Mouse (Mus musculus): Measurements from ENCODE around the gene Odam.

Odam gene

DNA sequence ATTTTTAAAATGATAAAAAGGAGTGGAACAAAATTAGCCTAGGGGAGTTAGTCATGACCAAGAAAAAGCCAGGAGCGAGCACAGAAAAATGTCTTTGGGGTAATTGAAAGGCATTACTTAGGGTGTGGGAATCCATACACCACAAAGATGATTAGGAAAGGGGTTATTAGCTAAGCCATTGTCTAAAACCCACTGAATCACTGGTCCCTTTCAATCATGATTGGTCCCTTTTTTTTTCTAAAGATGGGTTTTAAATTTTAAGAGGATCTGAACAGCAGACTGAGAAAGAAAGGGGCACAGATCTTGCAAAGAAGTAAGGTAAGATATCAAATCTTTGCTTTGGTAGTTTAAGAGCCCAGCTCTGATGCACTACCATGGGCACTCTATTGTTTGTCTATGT is at the start of gene Odam:
Gene Odam (plus strand): TSS at position 301 of the 400 bp plus-strand sequence.
- no peak for DNase-seq (ENCODE audit: low read depth, low spot score)

GRCm38 (mm10) chr5:87855136-87855716 is 29.6 kb upstream of the Odam start:
- no peak for DNase-seq (ENCODE audit: low read depth, low spot score)

DNA sequence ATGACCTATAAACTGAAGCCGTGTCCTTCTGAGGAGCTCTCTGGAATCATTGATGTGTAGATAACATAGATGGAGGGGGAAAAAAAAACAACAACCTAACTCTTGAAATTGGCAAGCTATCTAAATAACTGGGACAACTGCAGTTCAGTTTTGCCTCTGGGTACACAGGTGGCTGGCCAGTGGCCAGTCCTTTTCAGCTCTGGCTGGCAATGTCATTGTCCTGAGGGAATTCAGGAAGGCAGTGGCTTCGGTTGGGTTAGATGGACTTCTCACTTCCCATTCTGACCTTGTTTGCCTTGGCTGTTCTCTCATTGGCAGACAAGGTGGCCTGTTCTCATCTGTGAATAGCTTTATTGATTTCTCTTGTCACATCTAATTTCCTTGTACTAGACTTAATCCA is 14.7 kb upstream of the Odam start:
- DNase-seq (ENCODE audit: low read depth, low spot score) = no peak

- DNase-seq (ENCODE audit: low read depth, low spot score) = no peak
Measured at GRCm38 (mm10) chr5:87871423-87871822, 13.4 kb upstream of the Odam start.

DNA sequence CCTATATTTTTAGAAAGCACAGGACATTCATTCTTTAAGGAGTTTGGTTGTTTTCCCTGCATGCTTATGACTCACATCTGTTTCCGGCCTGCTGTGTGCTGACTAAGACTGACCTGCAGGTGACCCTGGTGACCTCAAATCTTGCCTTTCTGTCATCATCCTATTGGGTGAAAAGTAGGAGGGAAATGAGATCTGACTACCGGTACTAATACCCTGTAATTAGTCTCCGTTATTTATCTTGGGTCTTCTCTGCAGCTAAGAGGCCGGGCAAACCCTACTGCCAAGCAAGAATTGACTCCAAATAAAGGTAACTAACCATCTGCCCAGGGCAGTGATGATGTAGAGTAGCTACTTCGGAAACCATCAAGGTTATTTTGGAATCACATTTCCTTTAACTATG is 40.5 kb downstream of the Odam start, which contains the start of gene Csn3:
Gene Csn3 (plus strand): TSS at position 208 of the 400 bp plus-strand sequence.
- DNase-seq (ENCODE audit: low read depth, low spot score) = peak; percentile 30

DNA sequence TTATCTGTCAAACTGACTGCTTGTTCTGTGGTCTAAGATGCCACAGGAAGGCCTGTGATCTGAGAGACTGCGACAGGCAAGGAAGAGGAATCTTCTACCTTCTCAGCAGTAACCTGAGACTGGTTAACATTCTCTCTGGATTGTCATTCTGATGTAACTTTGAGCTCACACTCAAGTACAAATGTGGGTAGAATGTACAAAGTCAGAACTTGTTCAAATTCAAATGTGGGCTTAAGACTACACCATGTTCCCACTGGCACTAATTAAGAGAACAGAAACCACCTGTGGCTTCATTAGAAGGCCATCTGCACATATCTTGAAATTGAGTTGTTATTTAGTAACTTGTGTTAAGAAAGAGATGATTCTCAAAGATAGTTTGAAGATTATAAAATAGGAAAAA is 46.8 kb downstream of the Odam start:
- no peak for DNase-seq (ENCODE audit: low read depth, low spot score)

DNA sequence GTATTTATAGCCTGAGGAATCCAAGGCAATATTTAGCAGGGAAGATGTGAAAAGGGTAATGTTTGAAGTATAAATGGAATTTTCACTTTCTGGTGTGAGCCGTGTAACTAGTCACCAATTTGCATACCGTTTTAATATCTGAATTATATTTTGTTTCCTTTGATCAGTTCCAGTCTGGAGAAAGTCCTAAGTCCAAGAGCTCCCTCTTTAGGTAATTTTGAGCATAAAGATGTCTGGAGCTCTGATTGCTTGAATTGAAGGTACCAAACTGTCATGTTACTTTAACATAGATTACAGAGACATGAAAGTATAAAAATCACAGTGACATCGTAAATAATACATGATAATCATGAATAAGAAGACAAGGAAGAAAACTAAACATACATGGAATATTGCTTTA is 55.9 kb downstream of the Odam start:
- DNase-seq (ENCODE audit: low read depth, low spot score) = no peak

DNA sequence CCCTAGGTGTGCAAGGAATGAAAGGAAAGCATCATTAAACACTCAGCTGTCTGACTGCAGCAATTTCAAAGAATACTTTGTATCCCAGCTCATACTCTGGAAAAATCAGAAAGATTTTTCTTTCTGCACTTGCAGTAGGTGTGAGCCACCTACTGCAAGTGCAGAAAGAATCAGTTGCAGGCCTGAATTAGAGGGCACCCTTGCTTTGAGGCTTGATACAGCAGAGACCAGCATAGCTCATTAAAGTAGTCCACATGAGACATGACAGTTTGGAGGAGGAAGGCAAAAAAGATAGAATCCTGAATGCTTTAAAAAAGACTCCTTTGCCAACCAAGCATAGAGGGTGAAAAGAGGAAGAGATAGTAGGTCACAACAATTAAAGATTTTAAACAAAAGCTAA is 57.7 kb downstream of the Odam start:
- DNase-seq (ENCODE audit: low read depth, low spot score) = no peak

Measured in mesoderm, embryonic 11.5 days (tissue).